Mouse (Mus musculus) liver, postnatal 0 days (tissue): ENCODE results near the gene Mgll.

ENCODE experiments used
- CTCF ChIP-seq: sonication (generic); IDR thresholded peaks from 2 replicates; pipeline ENCODE4 v1.5.1; 2016; ENCODE audit warnings: antibody characterized with exemption, low read depth
- EP300 ChIP-seq: IDR thresholded peaks from 2 replicates; pipeline ENCODE4 v1.6.1; 2016; ENCODE audit warnings: antibody characterized with exemption, low read depth, mild to moderate bottlenecking

- TF ChIP-seq EP300: no peak
- TF ChIP-seq CTCF: peak; percentile 55
Observed at GRCm38 (mm10) chr6:88725590-88725989, 1.4 kb downstream of the Mgll start.
